Mouse (Mus musculus): ENCODE results near the gene Exoc4.

DNA sequence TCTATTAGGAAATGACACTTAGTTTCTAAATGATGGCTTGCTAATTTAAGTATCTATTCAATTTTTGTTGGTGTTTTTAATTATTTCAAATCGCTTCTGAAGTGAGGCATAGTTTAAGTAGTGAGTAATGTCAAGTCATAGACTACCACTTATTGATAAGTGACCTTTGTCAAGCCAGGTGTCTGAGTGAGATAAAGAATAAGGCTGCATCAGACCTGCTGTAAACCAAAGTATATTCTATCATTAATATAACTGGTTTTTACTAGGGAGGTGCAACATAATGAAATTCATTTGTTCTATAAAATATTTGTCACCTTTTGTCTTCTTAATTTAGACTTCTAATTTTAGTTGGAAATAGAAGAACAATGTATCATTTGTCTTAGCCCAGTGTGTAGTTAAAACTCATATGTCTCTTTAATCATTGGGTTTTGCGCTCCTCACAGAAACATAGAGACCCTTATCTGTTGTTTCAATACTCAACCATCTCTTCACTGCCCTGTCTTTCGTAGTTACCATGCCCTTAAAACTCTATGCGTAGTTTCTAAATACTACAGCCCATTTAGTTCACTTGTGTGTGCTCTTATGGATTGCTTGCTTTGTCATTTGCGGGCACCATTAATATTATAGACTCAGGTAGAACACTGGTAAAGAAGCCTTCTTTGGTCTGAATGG lies 217.4 kb downstream of the Exoc4 start:
- TF ChIP-seq CTCF (conservative IDR thresholded peaks at IDR 0.05; ENCODE audit: insufficient read depth, insufficient read length, low read depth, low read length) (no peak), POLR2A (IDR thresholded peaks at IDR 0.05; ENCODE audit: low read depth, low read length) (no peak)

Data from kidney, adult 2 months (tissue).